Mouse (Mus musculus): ENCODE measurements around the gene Mei1. TPM values are rescaled to one million over a fixed set of nuclear protein-coding genes. Genes with fewer than 3 reads are reported as not detected.
"Not testable (repeated sequence)": the region's sequence is repeated elsewhere in the genome, so short reads cannot be mapped to it uniquely, and the experiment has no call there.

The Mei1 gene
- total RNA-seq, 1 experiment from 2014 or later: not detected

DNA sequence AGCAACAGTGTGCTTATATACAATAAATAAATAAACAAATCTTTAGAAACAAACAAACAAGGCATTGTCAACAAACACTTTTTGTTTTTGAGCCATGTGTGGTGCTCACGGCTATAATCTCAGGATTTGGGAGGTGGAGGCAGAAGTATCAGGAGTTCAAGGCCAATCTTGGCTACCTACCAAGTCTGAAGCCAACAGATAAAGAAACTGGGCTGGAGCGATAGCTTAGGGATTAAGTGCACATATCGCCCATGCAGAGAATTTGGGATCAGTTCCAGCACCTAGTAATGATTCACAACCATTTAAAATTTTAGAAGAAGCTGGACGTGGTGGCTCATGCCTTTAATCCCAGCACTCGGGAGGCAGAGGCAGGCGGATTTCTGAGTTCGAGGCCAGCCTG is 3.7 kb downstream of the Mei1 start:
- no peak for ATAC-seq (replicated peaks; ENCODE audit: insufficient number of reproducible peaks, low FRiP score, low TSS enrichment, poor library complexity, severe bottlenecking)

GRCm38 (mm10) chr15:82079883-82080282 is 10.1 kb downstream of the Mei1 start:
- ATAC-seq (replicated peaks; ENCODE audit: insufficient number of reproducible peaks, low FRiP score, low TSS enrichment, poor library complexity, severe bottlenecking): no peak

- 0 out of 2 replicates have a peak, but pooled peaks have one; percentile 56 for ATAC-seq (replicated peaks; ENCODE audit: insufficient number of reproducible peaks, low FRiP score, low TSS enrichment, poor library complexity, severe bottlenecking)
Observed at GRCm38 (mm10) chr15:82081161-82081560, 11.4 kb downstream of the Mei1 start.

DNA sequence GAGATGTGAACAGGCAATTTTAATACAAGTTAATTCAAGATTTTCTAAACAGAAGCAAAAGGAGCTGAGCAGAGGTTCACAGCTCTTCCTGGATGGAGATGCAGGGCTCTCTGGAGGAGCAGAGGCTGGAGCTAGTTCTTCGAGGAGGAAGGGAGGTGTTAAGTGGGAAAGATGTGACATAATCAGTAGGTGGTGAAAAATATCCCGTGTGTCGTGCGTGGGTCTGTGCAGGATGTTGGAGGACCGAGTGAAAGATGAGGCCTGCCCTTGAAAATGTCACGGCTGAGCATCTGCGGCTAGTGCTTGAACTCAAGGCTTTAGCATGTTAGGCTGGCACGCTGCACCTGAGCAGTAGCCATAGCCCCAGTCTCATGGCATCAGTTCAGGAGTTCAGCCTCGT is 15.8 kb downstream of the Mei1 start:
- ATAC-seq (replicated peaks; ENCODE audit: insufficient number of reproducible peaks, low FRiP score, low TSS enrichment, poor library complexity, severe bottlenecking): no peak

DNA sequence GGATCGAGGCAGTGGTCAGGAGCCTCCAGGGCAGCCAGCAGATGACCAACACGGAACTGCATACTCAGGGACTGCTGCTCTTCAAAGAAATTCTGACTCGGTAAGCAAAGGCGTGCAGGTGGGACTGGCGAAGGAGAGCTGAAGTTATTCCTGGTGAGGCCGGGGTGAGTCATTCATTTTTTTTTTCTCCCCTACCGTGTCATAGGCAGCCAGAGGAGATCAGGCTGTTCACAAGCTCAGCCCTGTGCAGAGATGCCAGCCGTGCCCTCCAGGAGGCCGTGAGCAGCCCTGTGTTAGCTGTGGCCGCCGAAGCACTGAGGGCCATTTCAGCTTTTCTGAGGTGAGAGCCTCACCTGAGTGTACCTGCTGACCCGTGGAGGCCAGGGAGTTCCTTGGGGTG is 16.3 kb downstream of the Mei1 start:
- ATAC-seq (replicated peaks; ENCODE audit: insufficient number of reproducible peaks, low FRiP score, low TSS enrichment, poor library complexity, severe bottlenecking): no peak

GRCm38 (mm10) chr15:82087266-82087665 is 17.5 kb downstream of the Mei1 start:
- no peak for ATAC-seq (replicated peaks; ENCODE audit: insufficient number of reproducible peaks, low FRiP score, low TSS enrichment, poor library complexity, severe bottlenecking)

GRCm38 (mm10) chr15:82091061-82091460 is 21.3 kb downstream of the Mei1 start:
- ATAC-seq (replicated peaks; ENCODE audit: insufficient number of reproducible peaks, low FRiP score, low TSS enrichment, poor library complexity, severe bottlenecking): no peak

- no peak for ATAC-seq (replicated peaks; ENCODE audit: insufficient number of reproducible peaks, low FRiP score, low TSS enrichment, poor library complexity, severe bottlenecking)
Observed at GRCm38 (mm10) chr15:82106953-82107555, 37.3 kb downstream of the Mei1 start.

DNA sequence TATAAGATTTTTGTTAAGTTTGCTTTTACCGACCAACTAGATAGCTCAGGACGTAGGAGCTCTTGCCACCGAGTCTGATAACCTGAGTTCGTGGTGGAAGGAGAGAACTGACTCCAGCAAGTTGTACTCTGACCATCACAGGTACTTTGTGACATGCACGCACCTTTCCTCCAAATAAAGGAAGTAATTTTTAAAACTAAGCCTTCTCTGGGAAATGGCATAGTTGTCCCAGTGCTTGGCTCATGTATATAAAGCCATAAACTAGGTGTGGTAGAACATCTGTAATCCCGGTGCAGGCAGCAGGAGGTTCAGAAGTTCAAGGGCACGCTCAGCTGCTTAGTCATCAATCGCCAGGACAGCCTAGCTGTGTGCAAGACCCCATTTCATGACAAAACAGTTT is 50.7 kb downstream of the Mei1 start:
- ATAC-seq (replicated peaks; ENCODE audit: insufficient number of reproducible peaks, low FRiP score, low TSS enrichment, poor library complexity, severe bottlenecking): no peak

GRCm38 (mm10) chr15:82126690-82127089 is 56.9 kb downstream of the Mei1 start:
- not testable (repeated sequence) for ATAC-seq (replicated peaks; ENCODE audit: insufficient number of reproducible peaks, low FRiP score, low TSS enrichment, poor library complexity, severe bottlenecking)

- peak; percentile 96 for ATAC-seq (replicated peaks; ENCODE audit: insufficient number of reproducible peaks, low FRiP score, low TSS enrichment, poor library complexity, severe bottlenecking)
Observed at GRCm38 (mm10) chr15:82127426-82128374, 57.9 kb downstream of the Mei1 start, which contains the start of gene Ccdc134. TSS of gene Ccdc134 (plus strand) at chr15:82127922.

DNA sequence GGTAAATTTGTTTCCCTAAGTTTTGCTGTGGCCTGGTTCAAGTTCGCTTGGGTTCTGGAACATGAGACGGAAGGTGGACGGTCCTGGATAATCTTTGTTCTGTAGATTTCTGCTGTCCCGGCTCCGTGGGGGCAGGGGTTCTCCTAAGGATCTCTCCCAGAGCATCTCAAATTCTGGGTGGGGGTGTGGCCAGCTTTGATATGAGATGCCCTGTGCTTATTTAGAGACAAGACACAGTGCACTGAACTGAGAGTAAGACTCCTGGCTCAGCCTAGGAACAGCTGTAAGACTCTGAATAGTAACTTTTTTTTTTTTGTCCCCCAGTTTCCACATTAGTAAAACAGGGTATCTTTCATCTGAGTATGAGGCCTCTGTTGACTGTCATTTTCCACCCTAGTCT is 58.6 kb downstream of the Mei1 start:
- no peak for ATAC-seq (replicated peaks; ENCODE audit: insufficient number of reproducible peaks, low FRiP score, low TSS enrichment, poor library complexity, severe bottlenecking)

GRCm38 (mm10) chr15:82130599-82130998 is 60.8 kb downstream of the Mei1 start:
- no peak for ATAC-seq (replicated peaks; ENCODE audit: insufficient number of reproducible peaks, low FRiP score, low TSS enrichment, poor library complexity, severe bottlenecking)

DNA sequence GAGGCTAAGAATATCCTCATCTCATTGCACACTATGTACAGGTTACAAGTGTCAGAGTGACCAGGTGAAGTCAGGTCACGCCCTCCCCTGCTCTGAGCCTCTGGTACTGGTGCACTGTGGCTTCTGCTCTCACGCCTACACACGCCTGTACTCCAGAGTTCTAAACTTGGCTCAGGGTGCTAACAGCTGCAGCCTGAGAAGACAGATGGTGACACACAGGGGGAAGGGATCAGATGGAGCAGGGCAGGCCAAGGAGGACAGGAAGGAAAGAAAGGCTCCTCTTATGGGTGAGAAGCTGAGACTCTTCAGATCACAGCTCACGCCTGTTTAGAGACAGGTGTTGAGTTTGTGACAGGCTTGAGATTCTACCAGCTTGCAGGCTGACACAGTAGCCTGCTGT is 65.6 kb downstream of the Mei1 start:
- no peak for ATAC-seq (replicated peaks; ENCODE audit: insufficient number of reproducible peaks, low FRiP score, low TSS enrichment, poor library complexity, severe bottlenecking)

DNA sequence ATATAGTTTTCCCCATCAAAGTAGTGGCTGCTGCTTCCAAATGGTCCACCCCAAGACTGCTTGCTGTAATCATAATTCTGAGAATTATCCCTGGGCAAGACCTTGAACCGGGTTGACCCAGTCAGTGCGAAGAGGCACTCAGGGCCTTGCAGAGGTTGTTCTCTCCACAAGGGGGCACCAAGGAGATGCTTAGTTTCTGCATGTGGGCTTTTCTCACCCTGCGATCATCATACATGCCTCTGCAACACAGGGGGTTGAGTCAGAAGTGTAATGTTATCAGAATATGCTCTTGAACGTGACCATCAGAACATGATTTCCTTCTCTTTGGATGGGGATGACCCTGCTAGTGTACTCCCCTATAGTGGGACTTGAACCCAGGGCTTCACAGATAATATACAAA is 68.8 kb downstream of the Mei1 start:
- ATAC-seq (replicated peaks; ENCODE audit: insufficient number of reproducible peaks, low FRiP score, low TSS enrichment, poor library complexity, severe bottlenecking): peak; percentile 74; the same call in 1 of the 2 replicates

DNA sequence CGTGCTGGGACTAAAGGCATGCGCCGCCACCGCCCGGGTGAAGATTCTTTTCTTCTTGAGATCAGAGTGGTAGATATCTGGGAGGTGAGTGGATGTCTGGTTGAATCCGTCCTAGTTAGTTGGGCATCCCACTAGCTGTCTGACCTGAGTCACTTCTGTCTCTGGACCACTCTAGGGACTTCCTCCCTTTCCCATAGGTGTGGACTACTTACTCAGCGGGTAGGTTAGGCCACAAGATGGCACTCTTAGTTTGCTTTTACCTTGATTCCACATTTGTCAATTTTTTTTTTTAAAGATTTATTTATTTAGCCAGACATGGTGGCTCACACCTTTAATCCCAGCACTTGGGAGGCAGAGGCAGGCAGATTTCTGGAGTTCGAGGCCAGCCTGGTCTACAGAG is 69.4 kb downstream of the Mei1 start:
- no peak for ATAC-seq (replicated peaks; ENCODE audit: insufficient number of reproducible peaks, low FRiP score, low TSS enrichment, poor library complexity, severe bottlenecking)

DNA sequence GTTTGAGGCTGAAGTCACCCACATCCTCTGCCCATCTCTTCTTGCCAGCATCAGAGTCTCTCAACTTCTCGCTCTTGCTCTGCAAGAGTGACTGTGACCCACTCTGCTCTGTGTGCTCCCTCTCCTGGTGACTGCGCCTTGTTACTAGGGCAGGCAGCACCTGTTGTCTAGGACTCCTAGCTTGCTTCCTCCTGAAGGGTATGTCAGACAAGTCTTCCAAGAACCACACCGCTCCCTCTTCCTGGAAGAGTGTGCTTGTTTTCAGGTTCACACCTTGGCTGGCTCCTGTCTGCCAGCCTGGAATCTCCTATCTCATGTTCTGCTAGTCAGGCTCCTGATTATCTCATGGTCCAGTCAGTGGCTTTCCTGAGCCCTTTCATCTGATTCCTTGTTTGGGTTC is 70.6 kb downstream of the Mei1 start:
- ATAC-seq (replicated peaks; ENCODE audit: insufficient number of reproducible peaks, low FRiP score, low TSS enrichment, poor library complexity, severe bottlenecking): no peak

- ATAC-seq (replicated peaks; ENCODE audit: insufficient number of reproducible peaks, low FRiP score, low TSS enrichment, poor library complexity, severe bottlenecking): no peak
Observed at GRCm38 (mm10) chr15:82144157-82144556, 74.4 kb downstream of the Mei1 start.

GRCm38 (mm10) chr15:82145408-82145807 is 75.6 kb downstream of the Mei1 start:
- no peak for ATAC-seq (replicated peaks; ENCODE audit: insufficient number of reproducible peaks, low FRiP score, low TSS enrichment, poor library complexity, severe bottlenecking)
